10 mouse cellular contexts compared by ENCODE assay signal in genomic region chr1:124041559-124041958, GRCm38 (mm10). TPM values are rescaled to one million over a fixed set of nuclear protein-coding genes. Genes with fewer than 3 reads are reported as not detected.
DNase-seq lines count a peak whose midpoint lies in the region; ATAC-seq lines count a peak whose summit lies in the region.
"Had no signal": no experiment of that assay in that cellular context is flagged by ENCODE, and none has a peak within 500 bp of the region (broad histone marks: within the 10 kb centered on the region; RNA-seq: fewer than 3 reads in every experiment).

No protein-coding gene starts in this region.

- no peaks in the 10 kb centered on the region for H3K4me1 ChIP-seq in midbrain, embryonic 14.5 days (ENCODE audit: control insufficient read depth, insufficient read depth, low read length)
- H3K4me1 ChIP-seq in midbrain, embryonic 11.5 days (ENCODE audit: control insufficient read depth, insufficient read depth, low read length): peaks cover 4% of the 10 kb centered on the region; the same call in 1 of the 2 replicates
- peaks cover 18% of the 10 kb centered on the region for H3K4me1 ChIP-seq in neural tube, embryonic 13.5 days (replicated peaks)
- H3K4me1 ChIP-seq in forebrain, embryonic 13.5 days: peaks cover 13% of the 10 kb centered on the region; the same call in 1 of the 2 replicates
- H3K4me1 ChIP-seq in heart, embryonic 12.5 days (replicated peaks): peaks cover 12% of the 10 kb centered on the region
- H3K4me1 ChIP-seq: liver, embryonic 13.5 days had no signal

- H3K27me3 ChIP-seq in midbrain, embryonic 14.5 days (ENCODE audit: control insufficient read depth, insufficient read depth, low read length): peaks cover 9% of the 10 kb centered on the region; the same call in 1 of the 2 replicates
- peaks cover 24% of the 10 kb centered on the region for H3K27me3 ChIP-seq in midbrain, embryonic 11.5 days (ENCODE audit: control insufficient read depth, insufficient read depth, low read length)
- peaks cover 28% of the 10 kb centered on the region for H3K27me3 ChIP-seq in neural tube, embryonic 13.5 days
- peaks cover 25% of the 10 kb centered on the region for H3K27me3 ChIP-seq in forebrain, embryonic 13.5 days
- H3K27me3 ChIP-seq in heart, embryonic 12.5 days (replicated peaks): peaks cover 32% of the 10 kb centered on the region

- H3K4me2 ChIP-seq in midbrain, embryonic 14.5 days (ENCODE audit: low read length): no peak overlapping the region; the same call in 1 of the 2 replicates
- H3K4me2 ChIP-seq in midbrain, embryonic 11.5 days: no peak overlapping the region
- peak overlapping the region; percentile 82; the same call in 1 of the 2 replicates for H3K4me2 ChIP-seq in neural tube, embryonic 13.5 days
- no peak overlapping the region for H3K4me2 ChIP-seq in forebrain, embryonic 13.5 days
- no peak overlapping the region for H3K4me2 ChIP-seq in heart, embryonic 12.5 days
- H3K4me2 ChIP-seq: liver, embryonic 13.5 days had no signal

- no peaks in the 10 kb centered on the region for H3K36me3 ChIP-seq in midbrain, embryonic 14.5 days (ENCODE audit: control insufficient read depth, insufficient read depth, low read length)
- no peaks in the 10 kb centered on the region for H3K36me3 ChIP-seq in midbrain, embryonic 11.5 days (ENCODE audit: control insufficient read depth, insufficient read depth, low read length)
- H3K36me3 ChIP-seq in neural tube, embryonic 13.5 days: no peaks in the 10 kb centered on the region
- no peaks in the 10 kb centered on the region for H3K36me3 ChIP-seq in forebrain, embryonic 13.5 days (ENCODE audit: poor library complexity, severe bottlenecking)
- H3K36me3 ChIP-seq in heart, embryonic 12.5 days: no peaks in the 10 kb centered on the region
- H3K36me3 ChIP-seq: G1E; liver, embryonic 13.5 days had no signal

- H3K9me3 ChIP-seq in midbrain, embryonic 14.5 days (ENCODE audit: control insufficient read depth, low read length): no peaks in the 10 kb centered on the region
- H3K9me3 ChIP-seq in midbrain, embryonic 11.5 days (ENCODE audit: control insufficient read depth, low read length): no peaks in the 10 kb centered on the region
- H3K9me3 ChIP-seq in neural tube, embryonic 13.5 days: no peaks in the 10 kb centered on the region
- H3K9me3 ChIP-seq in forebrain, embryonic 13.5 days (replicated peaks): no peaks in the 10 kb centered on the region
- no peaks in the 10 kb centered on the region for H3K9me3 ChIP-seq in heart, embryonic 12.5 days (replicated peaks)
- H3K9me3 ChIP-seq: liver, embryonic 13.5 days had no signal

- peak; percentile 6 for DNase-seq in gastrocnemius, postnatal 10 days
- no peak for DNase-seq in gastrocnemius, postnatal 25 days
- DNase-seq in midbrain, embryonic 14.5 days: peak; percentile 82
- DNase-seq in midbrain, embryonic 11.5 days (ENCODE audit: low spot score, missing footprints): no peak
- peak; percentile 69 to 80 for DNase-seq in cerebellum, postnatal 10 days
- DNase-seq: liver, embryonic 13.5 days had no signal

- H3K4me3 ChIP-seq in midbrain, embryonic 14.5 days (replicated peaks; ENCODE audit: low read depth, low read length): no peak overlapping the region
- no peak overlapping the region for H3K4me3 ChIP-seq in midbrain, embryonic 11.5 days (ENCODE audit: low read depth, low read length)
- H3K4me3 ChIP-seq in neural tube, embryonic 13.5 days: no peak overlapping the region
- no peak overlapping the region for H3K4me3 ChIP-seq in forebrain, embryonic 13.5 days
- no peak overlapping the region for H3K4me3 ChIP-seq in heart, embryonic 12.5 days
- H3K4me3 ChIP-seq: liver, embryonic 13.5 days had no signal

- no peak overlapping the region for H3K9ac ChIP-seq in midbrain, embryonic 14.5 days (replicated peaks; ENCODE audit: low read length)
- H3K9ac ChIP-seq in midbrain, embryonic 11.5 days (ENCODE audit: low read length): no peak overlapping the region
- no peak overlapping the region for H3K9ac ChIP-seq in neural tube, embryonic 13.5 days
- H3K9ac ChIP-seq in forebrain, embryonic 13.5 days: no peak overlapping the region
- H3K9ac ChIP-seq in heart, embryonic 12.5 days: no peak overlapping the region
- H3K9ac ChIP-seq: liver, embryonic 13.5 days had no signal

- 4% methylated on average over 3 of the region's 3 CpGs for WGBS in midbrain, embryonic 14.5 days
- WGBS in midbrain, embryonic 11.5 days: 3% methylated on average over 3 of the region's 3 CpGs
- 6% methylated on average over 3 of the region's 3 CpGs for whole genome bisulfite sequencing in neural tube, embryonic 13.5 days
- WGBS in forebrain, embryonic 13.5 days: 5% methylated on average over 3 of the region's 3 CpGs
- WGBS in heart, embryonic 12.5 days: 6% methylated on average over 3 of the region's 3 CpGs

- no peak overlapping the region for H3K27ac ChIP-seq in midbrain, embryonic 14.5 days (replicated peaks; ENCODE audit: low read depth, low read length)
- no peak overlapping the region for H3K27ac ChIP-seq in midbrain, embryonic 11.5 days (ENCODE audit: low read depth, low read length)
- H3K27ac ChIP-seq in neural tube, embryonic 13.5 days (replicated peaks): no peak overlapping the region
- no peak overlapping the region for H3K27ac ChIP-seq in forebrain, embryonic 13.5 days
- H3K27ac ChIP-seq in heart, embryonic 12.5 days (ENCODE audit: poor library complexity, severe bottlenecking): no peak overlapping the region
- H3K27ac ChIP-seq: liver, embryonic 13.5 days had no signal

- no peak for ATAC-seq in midbrain, embryonic 14.5 days (ENCODE audit: low FRiP score, low TSS enrichment)
- ATAC-seq in midbrain, embryonic 11.5 days (ENCODE audit: low FRiP score): no peak
- no peak for ATAC-seq in neural tube, embryonic 13.5 days (ENCODE audit: low read depth)
- no peak for ATAC-seq in forebrain, embryonic 13.5 days
- no peak for ATAC-seq in heart, embryonic 12.5 days (ENCODE audit: insufficient number of reproducible peaks, low FRiP score)

RNA-seq across cellular contexts. Expression of gene Dpp10, which starts 3.8 kb away (rescaled TPM):
- total RNA-seq in gastrocnemius, postnatal 10 days (2021): under 1 TPM; 0.16 to 0.47 TPM
- not detected for total RNA-seq in gastrocnemius, postnatal 25 days (2021)
- 23.7 and 25.1 TPM in 2 replicates for polyA plus RNA-seq in midbrain, embryonic 14.5 days (2014; fragmentation: Nextera tagmentation; extraction: Ambion mirVana)
- 0.34 and 0.55 TPM in 2 replicates for polyA plus RNA-seq in midbrain, embryonic 11.5 days (2014; fragmentation: Nextera tagmentation; extraction: Ambion mirVana)
- polyA plus RNA-seq in neural tube, embryonic 13.5 days (2015; fragmentation: Nextera tagmentation; extraction: Ambion mirVana): 10.9 and 11.1 TPM in 2 replicates
- 2.9 and 3.2 TPM in 2 replicates for polyA plus RNA-seq in forebrain, embryonic 13.5 days (2015; fragmentation: Nextera tagmentation; extraction: Ambion mirVana)
- not detected in 2 replicates for polyA plus RNA-seq in heart, embryonic 12.5 days (2016; fragmentation: Nextera tagmentation; extraction: Ambion mirVana)
- polyA plus RNA-seq: G1E had no signal

Comparison
In these comparisons a context has a peak if more than half of its experiments do, and no peak if none do; other contexts are left out.
1. DNase-seq: peak in gastrocnemius, postnatal 10 days (single experiment), midbrain, embryonic 14.5 days (single experiment) and cerebellum, postnatal 10 days (2 of 2); none in gastrocnemius, postnatal 25 days (single experiment) and midbrain, embryonic 11.5 days (single experiment).